In genomic region chr13:45960311-45960965, GRCm38 (mm10) we compare ENCODE assay signal across 12 mouse cellular contexts. TPM values are rescaled to one million over a fixed set of nuclear protein-coding genes. Genes with fewer than 3 reads are reported as not detected.
DNase-seq lines count a peak whose midpoint lies in the region; ATAC-seq lines count a peak whose summit lies in the region.
"Had no signal": no experiment of that assay in that cellular context is flagged by ENCODE, and none has a peak within 500 bp of the region (broad histone marks: within the 10 kb centered on the region; RNA-seq: fewer than 3 reads in every experiment).

No protein-coding gene starts in this region.

- 48% methylated on average over 14 of the region's 14 CpGs for WGBS in hindbrain, embryonic 13.5 days
- WGBS in hindbrain, embryonic 10.5 days, result 59% methylated on average over 14 of the region's 14 CpGs
- 61% methylated on average over 14 of the region's 14 CpGs for WGBS in neural tube, embryonic 12.5 days

- no peaks in the 10 kb centered on the region for H3K9me3 ChIP-seq in hindbrain, embryonic 13.5 days
- no peaks in the 10 kb centered on the region for H3K9me3 ChIP-seq in hindbrain, embryonic 10.5 days
- no peaks in the 10 kb centered on the region for H3K9me3 ChIP-seq in neural tube, embryonic 12.5 days
- H3K9me3 ChIP-seq: G1E had no signal

- ATAC-seq in hindbrain, embryonic 13.5 days (ENCODE audit: low FRiP score), result no peak
- ATAC-seq in neural tube, embryonic 12.5 days (ENCODE audit: low FRiP score, low read depth), result no peak

- H3K27me3 ChIP-seq in hindbrain, embryonic 13.5 days, result no peaks in the 10 kb centered on the region
- peaks cover 30% of the 10 kb centered on the region; the same call in 1 of the 2 replicates for H3K27me3 ChIP-seq in hindbrain, embryonic 10.5 days (ENCODE audit: insufficient read depth, poor library complexity, severe bottlenecking)
- H3K27me3 ChIP-seq in neural tube, embryonic 12.5 days (replicated peaks), result no peaks in the 10 kb centered on the region

- no peak overlapping the region for H3K9ac ChIP-seq in hindbrain, embryonic 13.5 days
- H3K9ac ChIP-seq in neural tube, embryonic 12.5 days, result no peak overlapping the region
- H3K9ac ChIP-seq: liver, embryonic 14.5 days had no signal

- H3K4me2 ChIP-seq in hindbrain, embryonic 13.5 days, result peak overlapping the region; percentile 22
- 0 out of 2 replicates have a peak overlapping the region, but pooled peaks have one; percentile 20 for H3K4me2 ChIP-seq in neural tube, embryonic 12.5 days (replicated peaks)

- H3K4me1 ChIP-seq in hindbrain, embryonic 13.5 days (replicated peaks), result peaks cover 33% of the 10 kb centered on the region
- H3K4me1 ChIP-seq in hindbrain, embryonic 10.5 days (replicated peaks), result peaks cover 53% of the 10 kb centered on the region
- peaks cover 22% of the 10 kb centered on the region for H3K4me1 ChIP-seq in neural tube, embryonic 12.5 days

- H3K36me3 ChIP-seq in hindbrain, embryonic 13.5 days, result no peaks in the 10 kb centered on the region
- no peaks in the 10 kb centered on the region for H3K36me3 ChIP-seq in hindbrain, embryonic 10.5 days
- H3K36me3 ChIP-seq in neural tube, embryonic 12.5 days, result no peaks in the 10 kb centered on the region

- H3K4me3 ChIP-seq in hindbrain, embryonic 13.5 days, result no peak overlapping the region
- no peak overlapping the region for H3K4me3 ChIP-seq in hindbrain, embryonic 10.5 days
- no peak overlapping the region for H3K4me3 ChIP-seq in neural tube, embryonic 12.5 days

- DNase-seq in adrenal gland, adult (ENCODE audit: inconsistent age in 2 of 2, low spot score in 1 of 2), result peak; percentile 51 to 88
- DNase-seq in adrenal gland, postnatal 25 days, result no peak
- DNase-seq in hindbrain, embryonic 10.5 days (ENCODE audit: low spot score), result no peak
- no peak for DNase-seq in neural tube, embryonic 10.5 days (ENCODE audit: extremely low spot score, low spot score)
- no peak for DNase-seq in embryo, embryonic 10.5 days (ENCODE audit: low spot score)
- DNase-seq in layer of hippocampus, adult 8-10 months (ENCODE audit: low spot score in 2 of 2), result no peak
- DNase-seq: cerebellum, postnatal 14 days; layer of hippocampus, adult 9-11 months had no signal

- no peak overlapping the region for H3K27ac ChIP-seq in hindbrain, embryonic 13.5 days
- no peak overlapping the region for H3K27ac ChIP-seq in hindbrain, embryonic 10.5 days
- no peak overlapping the region for H3K27ac ChIP-seq in neural tube, embryonic 12.5 days
- H3K27ac ChIP-seq: liver, embryonic 14.5 days had no signal

RNA-seq across cellular contexts. Expression of gene Atxn1, which starts 4.4 kb away (rescaled TPM):
- total RNA-seq in adrenal gland, postnatal 25 days (2021), result 40.1 and 63.2 TPM in 2 replicates
- polyA plus RNA-seq in hindbrain, embryonic 13.5 days (2015; fragmentation: Nextera tagmentation; extraction: Ambion mirVana), result 7.5 and 8.1 TPM in 2 replicates
- polyA plus RNA-seq in hindbrain, embryonic 10.5 days (2016; fragmentation: Nextera tagmentation; extraction: Ambion mirVana), result 1.7 and 2.4 TPM in 2 replicates
- polyA plus RNA-seq in neural tube, embryonic 12.5 days (2016; fragmentation: Nextera tagmentation; extraction: Ambion mirVana), result 3.4 and 4.2 TPM in 2 replicates
- 100 to 1,000 TPM; 123 to 159 (median 132) TPM for total RNA-seq in layer of hippocampus, adult 8-10 months (2022)

Comparison
In these comparisons a context has a peak if more than half of its experiments do, and no peak if none do; other contexts are left out.
1. DNase-seq: peak in adrenal gland, adult (2 of 2); none in adrenal gland, postnatal 25 days (single experiment), hindbrain, embryonic 10.5 days (single experiment), neural tube, embryonic 10.5 days (single experiment), embryo, embryonic 10.5 days (single experiment) and layer of hippocampus, adult 8-10 months (0 of 2).